Mouse (Mus musculus) T-cell, adult 66 days (primary cell): ENCODE measurements around the gene Ceacam18. TPM values are rescaled to one million over a fixed set of nuclear protein-coding genes. Genes with fewer than 3 reads are reported as not detected.

ENCODE experiments used
- total RNA-seq, 2 experiments: library from RNA; stranded (reverse); gene quantifications; 3 replicates in 1 of 2; 4 replicates in 1 of 2; pipeline ENCODE4 v1.2.4; 2023

Gene Ceacam18
- total RNA-seq = not detected

DNA sequence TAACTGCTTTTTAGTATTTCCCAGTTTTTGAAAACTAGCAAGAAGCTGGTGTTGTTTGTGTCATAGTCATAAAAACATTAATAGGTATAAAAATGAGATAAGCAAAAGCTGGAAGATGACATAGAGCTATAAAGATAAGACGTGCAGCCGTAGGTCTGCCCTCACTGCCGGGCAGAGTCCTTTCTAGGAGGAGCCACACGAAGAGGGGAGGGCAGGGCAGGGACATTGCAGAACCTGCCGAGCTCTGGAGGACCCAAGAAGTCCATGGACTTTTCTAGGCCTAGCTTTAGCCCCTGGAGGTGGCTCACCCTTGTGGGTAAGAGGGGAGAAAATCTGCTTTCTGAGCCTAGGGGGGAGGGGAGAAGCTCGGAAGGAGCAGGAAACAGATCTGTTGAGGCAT is at the start of gene Ceacam18:
TSS of gene Ceacam18 (plus strand) at position 208 of the 400 bp plus-strand sequence.

DNA sequence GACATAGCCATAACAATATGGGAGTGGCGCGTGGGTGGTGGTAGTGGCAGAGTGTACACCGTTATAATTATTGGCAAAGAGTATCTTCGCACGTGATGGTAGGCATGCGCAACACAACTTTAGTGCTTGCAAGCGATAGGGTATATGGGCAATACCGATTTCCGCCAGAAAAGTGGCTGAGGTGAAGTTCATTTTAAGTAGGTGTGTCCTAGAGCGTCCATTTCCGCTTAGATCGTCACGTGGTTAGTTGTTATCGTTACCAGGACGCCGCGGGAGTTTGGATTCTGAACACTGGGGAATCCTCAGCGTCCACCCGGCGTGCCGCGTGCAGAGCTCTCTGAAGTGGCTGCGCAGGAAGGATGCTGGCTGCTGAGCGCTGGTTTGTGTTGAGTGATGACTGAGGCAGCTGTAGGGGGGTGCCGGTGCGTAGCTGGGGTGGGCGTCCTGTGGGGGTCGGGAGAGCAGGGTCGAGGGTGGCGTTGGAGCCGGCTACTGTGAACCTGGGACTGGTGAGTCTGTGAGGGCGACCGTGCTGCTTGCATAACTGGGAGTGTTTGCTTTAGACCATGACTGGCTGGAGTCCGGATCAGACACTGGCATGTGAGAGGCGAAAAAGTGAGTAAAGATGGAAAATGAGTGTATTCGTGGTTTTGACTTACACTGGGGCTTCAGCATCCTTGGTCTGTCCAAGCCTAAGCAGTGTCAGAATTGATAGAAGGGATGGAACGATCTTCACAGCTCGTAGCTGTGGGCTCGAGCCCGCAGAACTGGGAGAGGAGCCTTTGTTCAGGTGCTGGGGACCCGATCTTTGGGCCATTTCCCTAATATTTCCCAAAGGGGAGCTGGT is 27.4 kb upstream of the Ceacam18 start, which contains the start of gene Zfp819:
TSS of gene Zfp819 (plus strand) at position 274 of the 847 bp plus-strand sequence.

DNA sequence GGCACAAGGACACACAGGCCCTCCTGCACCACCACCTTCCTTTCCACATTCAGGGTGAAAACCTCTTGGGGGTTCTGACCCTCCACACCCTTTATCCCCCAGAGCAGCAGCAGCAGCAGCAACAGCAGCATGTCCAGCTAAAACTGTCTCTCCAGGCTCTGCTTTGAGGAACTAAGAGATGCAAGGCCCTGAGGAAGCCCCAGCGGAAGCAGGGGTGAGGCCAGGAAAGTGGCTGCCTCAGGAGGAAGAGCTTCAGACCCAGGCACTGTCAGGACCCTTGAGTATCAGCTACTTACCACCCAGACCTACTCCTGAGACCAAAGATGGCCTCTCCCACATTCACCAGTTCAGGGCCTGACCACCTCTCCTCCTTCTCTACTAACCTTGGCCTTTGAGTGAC is 25.5 kb downstream of the Ceacam18 start, which contains the start of gene Siglece:
TSS of gene Siglece (minus strand) at position 160 of the 400 bp plus-strand sequence.

DNA sequence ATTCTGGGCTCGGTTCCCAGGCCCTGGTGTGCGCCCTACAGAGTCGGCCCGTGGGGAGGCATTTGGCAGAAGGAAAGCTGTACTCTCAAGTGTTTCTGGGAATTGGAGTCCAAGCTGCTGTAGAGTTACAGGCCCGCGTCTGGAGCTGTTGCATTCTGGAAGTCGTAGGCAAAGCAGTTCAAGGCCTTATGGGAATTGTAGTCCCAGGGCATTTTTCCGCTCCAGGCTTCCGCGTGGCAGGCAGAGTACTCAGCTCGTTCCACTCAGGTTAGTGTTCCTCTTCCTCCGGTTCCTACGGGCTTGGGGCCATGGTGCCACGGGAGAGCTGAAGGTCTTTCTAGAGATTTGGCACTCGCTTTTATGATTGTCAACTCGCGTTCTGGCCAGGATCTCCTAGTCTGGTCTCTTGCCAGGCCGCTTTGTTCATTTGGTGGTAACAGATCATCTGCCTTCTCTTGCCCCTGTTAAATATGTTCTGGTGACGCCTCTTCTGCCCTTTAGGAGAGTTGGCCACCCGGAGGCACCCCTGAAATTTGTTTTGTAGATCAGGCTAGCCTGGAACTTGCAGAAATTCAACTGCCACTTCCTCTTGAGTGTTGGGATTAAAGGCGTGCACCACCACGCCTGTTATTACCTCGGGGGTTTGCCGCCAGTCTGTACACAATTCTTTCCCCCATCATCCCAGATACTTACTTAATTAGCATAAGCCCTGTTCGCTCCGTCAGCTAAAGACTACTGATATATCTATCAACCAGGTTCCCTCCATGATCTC is 37.5 kb downstream of the Ceacam18 start, which contains the start of gene Ctu1:
TSS of gene Ctu1 (plus strand) at position 208 of the 772 bp plus-strand sequence.

DNA sequence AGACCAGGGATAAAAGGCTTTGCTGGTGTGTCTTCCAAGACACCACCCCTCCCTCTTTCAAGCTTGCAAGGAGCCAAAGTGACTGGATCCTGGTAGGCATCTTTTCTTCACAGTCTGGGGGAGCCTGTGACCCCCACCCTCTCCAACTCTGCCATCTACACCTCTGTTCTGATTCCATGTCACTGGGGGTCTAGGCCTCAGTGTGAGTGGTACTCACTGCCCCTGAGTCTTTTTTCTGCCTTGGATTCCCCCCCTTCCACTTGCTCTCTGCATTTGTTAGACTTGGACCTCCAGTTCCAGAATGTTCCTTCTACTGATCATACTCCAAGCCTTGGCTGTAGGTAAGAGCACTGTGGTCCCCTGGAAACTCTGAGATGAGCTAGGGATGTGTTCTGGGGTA is 55.6 kb downstream of the Ceacam18 start, which contains the start of gene Klk14:
TSS of gene Klk14 (plus strand) at position 301 of the 400 bp plus-strand sequence.

Other genes with a start within 250 kb of the Ceacam18 start
- 1 to 10 TPM; 1.7 to 1.8 TPM for gene Siglecg, start 226.5 kb upstream of the Ceacam18 start, total RNA-seq
- gene Lim2, start 207.0 kb upstream of the Ceacam18 start, total RNA-seq = not detected
- 100 to 1,000 TPM; 158 to 182 TPM for gene Nkg7, start 197.6 kb upstream of the Ceacam18 start, total RNA-seq
- under 1 TPM in 1 of 2 experiments, not detected in 1; 0.90 TPM for gene Cldnd2, start 193.9 kb upstream of the Ceacam18 start, total RNA-seq
- 10 to 100 TPM; 27.9 to 44.7 TPM for gene Etfb, start 190.6 kb upstream of the Ceacam18 start, total RNA-seq
- not detected for gene Gm45233, start 190.6 kb upstream of the Ceacam18 start, total RNA-seq
- 1 to 10 TPM in 1 of 2 experiments, under 1 TPM in 1; 0.36 to 1.1 TPM for gene Vsig10l, start 171.6 kb upstream of the Ceacam18 start, total RNA-seq
- not detected for gene Iglon5, start 144.6 kb upstream of the Ceacam18 start, total RNA-seq
- gene 4931406B18Rik, start 128.8 kb upstream of the Ceacam18 start, total RNA-seq = not detected
- 1 to 10 TPM in 1 of 2 experiments, under 1 TPM in 1; 0.96 to 1.0 TPM for gene Cd33, start 90.3 kb upstream of the Ceacam18 start, total RNA-seq
- 1 to 10 TPM; 8.2 TPM for gene Zfp658, start 72.5 kb upstream of the Ceacam18 start, total RNA-seq
- gene Zfp719, start 55.1 kb upstream of the Ceacam18 start, total RNA-seq = 10 to 100 TPM in 1 of 2 experiments, 1 to 10 TPM in 1; 9.2 to 18.9 TPM
- gene Zfp819, start 27.5 kb upstream of the Ceacam18 start, total RNA-seq = not detected
- gene Siglece, start 25.5 kb downstream of the Ceacam18 start, total RNA-seq = 1 to 10 TPM; 1.3 to 2.4 TPM
- 10 to 100 TPM in 1 of 2 experiments, 1 to 10 TPM in 1; 9.6 to 10.0 TPM for gene Ctu1, start 37.3 kb downstream of the Ceacam18 start, total RNA-seq
- gene Klk14, start 55.7 kb downstream of the Ceacam18 start, total RNA-seq = not detected
- not detected for gene Klk13, start 77.9 kb downstream of the Ceacam18 start, total RNA-seq
- gene Klk12, start 134.2 kb downstream of the Ceacam18 start, total RNA-seq = not detected
- not detected for gene Klk11, start 139.9 kb downstream of the Ceacam18 start, total RNA-seq
- gene Klk10, start 146.3 kb downstream of the Ceacam18 start, total RNA-seq = not detected
- not detected for gene Klk9, start 157.2 kb downstream of the Ceacam18 start, total RNA-seq
- 100 to 1,000 TPM; 182 to 192 TPM for gene Klk8, start 162.9 kb downstream of the Ceacam18 start, total RNA-seq
- gene Klk7, start 176.6 kb downstream of the Ceacam18 start, total RNA-seq = 1 to 10 TPM in 1 of 2 experiments, under 1 TPM in 1; 0.76 to 1.3 TPM
- gene Klk6, start 189.8 kb downstream of the Ceacam18 start, total RNA-seq = not detected
- gene Klk5, start 207.3 kb downstream of the Ceacam18 start, total RNA-seq = not detected
- not detected for gene Klk4, start 246.5 kb downstream of the Ceacam18 start, total RNA-seq